Mouse (Mus musculus): ENCODE results near the gene Samd5.

- TF ChIP-seq CTCF (IDR thresholded peaks at IDR 0.05; ENCODE audit: low read depth), result no peak
- TF ChIP-seq EP300 (IDR thresholded peaks at IDR 0.05; ENCODE audit: low read depth), result no peak
Observed at GRCm38 (mm10) chr10:9722519-9723303, 47.7 kb upstream of the Samd5 start.
